Mouse (Mus musculus) megakaryocyte, embryonic 14.5 days (primary cell): Measurements from ENCODE around the gene Ap1s3.

Experiments
- FLI1 ChIP-seq: IDR thresholded peaks from 2 replicates; pipeline ENCODE4 v1.6.1; 2012; ENCODE audit warnings: low read length, inconsistent platforms, mixed read lengths
- GATA1 ChIP-seq: IDR thresholded peaks from 3 replicates; pipeline ENCODE4 v1.6.1; 2012; ENCODE audit warnings: mixed read lengths, low read length, inconsistent platforms, borderline replicate concordance

- no peak; the same call in 2 of the 3 replicates for TF ChIP-seq GATA1
- no peak for TF ChIP-seq FLI1
These were observed 30.4 kb downstream of the Ap1s3 start for GRCm38 (mm10) chr1:79641355-79641754.
